Mouse (Mus musculus): Measurements from ENCODE around the gene Pla2g2d.

Pla2g2d gene

DNA sequence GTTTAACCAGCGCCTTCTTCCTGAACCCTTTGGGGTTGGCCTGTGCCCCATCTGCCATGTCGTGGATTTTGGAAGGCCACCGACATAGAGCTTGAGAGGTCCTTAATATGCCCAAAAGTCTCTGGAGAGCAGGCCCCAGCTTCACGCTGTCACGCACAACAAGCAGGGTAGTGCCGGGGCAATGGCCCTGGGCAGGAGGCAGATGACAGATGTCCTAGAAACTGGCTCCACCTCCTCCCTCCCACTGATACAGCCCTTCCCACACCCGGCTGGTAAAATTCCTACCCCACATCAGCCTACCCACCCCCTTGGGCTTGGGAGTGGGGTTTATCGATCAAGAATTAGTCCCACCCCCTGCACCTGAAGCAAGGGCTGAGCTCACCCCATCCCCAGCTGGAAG is 18.1 kb upstream of the Pla2g2d start, which contains the start of gene Pla2g2f:
Gene Pla2g2f (minus strand): TSS at position 211 of the 400 bp plus-strand sequence.
- TF ChIP-seq GATA4 (IDR thresholded peaks at IDR 0.05; ENCODE audit: insufficient replicate concordance, low read length) = no peak

DNA sequence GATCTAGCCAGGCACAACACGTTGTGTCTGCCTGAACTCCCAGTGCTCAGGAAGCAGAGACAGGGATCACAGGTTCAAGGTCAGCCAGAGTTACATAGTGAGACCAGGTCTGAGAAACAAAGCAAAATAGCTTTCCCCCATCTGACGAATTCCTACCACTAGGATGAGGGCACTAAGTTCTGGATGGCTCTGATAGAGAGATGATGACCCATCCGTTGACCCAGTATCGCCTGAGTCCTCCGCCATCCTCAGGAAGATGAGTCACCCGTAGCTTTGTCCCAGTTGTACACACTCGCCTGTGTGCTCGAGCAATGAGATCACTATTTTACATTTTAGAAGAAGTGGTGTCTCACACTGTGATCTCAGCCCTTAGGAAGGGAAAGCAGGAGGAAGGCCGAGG is 13.3 kb upstream of the Pla2g2d start:
- no peak for TF ChIP-seq GATA4 (IDR thresholded peaks at IDR 0.05; ENCODE audit: insufficient replicate concordance, low read length)

DNA sequence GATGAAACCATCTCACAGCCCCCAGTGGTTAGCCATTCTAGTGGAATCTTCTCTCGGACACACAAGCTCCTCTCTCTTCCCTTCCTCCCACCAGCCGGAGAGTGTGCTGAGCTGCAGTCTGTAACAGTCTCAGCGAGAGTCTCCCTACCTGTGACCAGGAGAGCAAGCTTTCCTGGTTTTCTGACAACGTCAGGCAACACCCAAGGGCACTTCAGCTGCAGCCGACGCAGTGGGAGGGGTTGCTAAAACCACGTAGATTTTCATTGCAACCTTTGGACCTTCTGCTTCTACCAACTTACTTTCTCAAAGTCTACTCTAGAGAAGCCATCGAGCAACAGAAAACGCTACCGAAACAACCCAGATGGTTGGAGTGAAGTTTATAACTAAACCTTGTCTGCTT is 3.6 kb upstream of the Pla2g2d start:
- no peak for TF ChIP-seq GATA4 (IDR thresholded peaks at IDR 0.05; ENCODE audit: insufficient replicate concordance, low read length)

DNA sequence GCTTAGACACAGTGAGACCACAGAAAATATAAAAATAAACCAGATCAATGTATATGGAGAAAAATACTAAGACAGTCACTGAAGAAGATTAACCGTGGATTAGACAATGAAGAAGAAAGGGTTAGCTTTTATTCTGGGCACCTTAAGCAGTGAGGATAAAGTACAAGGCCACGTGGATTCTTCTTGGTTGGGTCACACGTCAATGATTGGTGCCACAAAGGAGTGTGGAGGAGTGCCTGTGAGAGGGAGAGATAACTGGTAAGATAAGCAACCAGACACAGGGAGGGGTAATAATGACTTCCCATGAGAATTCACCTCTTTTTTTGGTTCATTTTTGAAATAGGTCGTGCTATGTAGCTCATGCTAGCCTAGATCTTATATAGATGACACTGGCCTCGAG is 3.1 kb upstream of the Pla2g2d start:
- TF ChIP-seq GATA4 (IDR thresholded peaks at IDR 0.05; ENCODE audit: insufficient replicate concordance, low read length) = no peak

DNA sequence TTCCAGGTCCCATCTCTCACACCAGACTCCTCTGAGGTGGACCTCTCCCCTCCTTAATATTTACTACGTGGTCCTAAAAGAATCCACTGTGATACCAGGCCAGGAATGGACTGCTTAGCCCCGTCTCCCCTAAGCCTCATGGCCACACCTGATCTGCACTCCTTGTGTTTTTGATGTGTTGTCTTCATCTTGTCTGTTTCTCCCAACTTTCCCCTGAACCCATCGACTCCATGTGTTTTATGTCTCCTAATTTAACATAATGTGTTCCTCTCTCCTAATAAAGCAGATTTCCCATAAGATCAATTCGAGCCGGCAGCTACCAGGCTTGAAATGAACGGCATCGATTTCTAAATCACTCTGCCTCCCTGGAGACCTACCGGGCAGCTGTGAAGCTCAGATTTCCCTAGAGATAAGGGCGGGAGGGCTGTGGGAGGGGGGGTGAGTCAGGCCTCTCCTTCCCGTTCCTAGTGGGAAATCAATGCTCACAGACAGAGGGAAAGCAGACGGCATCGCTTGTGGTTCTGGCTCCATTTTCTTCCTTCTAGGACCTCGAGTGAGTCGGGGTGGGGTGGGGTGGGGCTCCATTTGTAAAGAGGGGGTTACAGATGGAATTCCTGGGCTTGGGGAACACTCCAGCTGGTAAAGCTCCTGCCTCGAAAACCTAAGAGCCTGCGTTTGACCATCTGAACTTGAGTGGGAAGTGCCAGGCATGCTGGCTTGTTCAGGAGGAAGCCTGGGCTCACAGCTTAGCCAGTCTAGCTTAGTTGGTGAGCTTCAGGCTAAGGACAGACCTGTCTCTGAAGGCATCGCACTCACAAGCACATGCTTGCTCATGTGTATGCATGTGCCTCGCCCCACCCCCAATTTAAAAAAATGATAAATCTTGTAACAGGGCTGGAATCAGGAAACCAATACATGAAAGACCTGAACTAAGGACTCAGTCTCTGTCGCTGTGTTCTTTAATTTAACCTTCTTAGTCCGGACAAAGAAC is 2.2 kb downstream of the Pla2g2d start:
- no peak for TF ChIP-seq GATA4 (IDR thresholded peaks at IDR 0.05; ENCODE audit: insufficient replicate concordance, low read length)

DNA sequence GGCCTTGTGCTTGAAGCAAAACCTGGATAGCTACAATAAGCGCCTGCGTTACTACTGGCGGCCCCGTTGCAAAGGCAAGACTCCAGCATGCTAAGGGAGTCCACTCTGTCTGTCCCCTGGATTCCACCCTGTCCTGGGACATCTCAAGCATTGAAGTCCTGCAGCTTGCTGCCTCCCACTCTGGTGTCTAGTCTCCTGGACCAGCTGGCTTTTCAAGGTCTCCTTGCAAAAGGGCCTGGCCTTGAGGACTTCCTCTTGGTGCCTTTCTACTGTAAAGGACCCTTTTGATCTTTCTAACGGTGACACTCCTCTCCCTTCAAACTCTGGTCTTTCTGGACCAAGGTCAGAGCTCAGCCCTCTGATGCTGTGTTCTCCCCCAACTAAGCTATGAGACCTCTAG is 4.8 kb downstream of the Pla2g2d start:
- no peak for TF ChIP-seq GATA4 (IDR thresholded peaks at IDR 0.05; ENCODE audit: insufficient replicate concordance, low read length)

DNA sequence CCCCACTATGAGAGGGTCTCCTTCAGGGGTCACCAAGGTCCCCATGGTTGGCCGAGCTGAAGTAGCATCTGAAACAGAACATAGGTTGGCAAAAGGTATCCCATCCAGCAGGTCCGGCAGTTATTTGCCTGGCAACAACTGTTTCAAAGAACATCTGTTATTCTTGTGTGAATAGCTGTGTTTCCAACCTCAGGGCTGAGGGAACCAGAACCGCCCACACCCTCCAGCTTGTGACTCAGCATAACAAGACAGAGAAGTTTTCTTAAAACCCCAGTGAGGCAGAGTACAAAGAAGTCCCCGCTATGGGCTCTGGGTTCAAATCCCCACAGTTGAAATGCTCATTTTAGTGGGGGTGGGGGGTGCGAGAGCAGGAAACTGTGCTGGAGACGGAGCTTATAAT is 6.6 kb downstream of the Pla2g2d start:
- TF ChIP-seq GATA4 (IDR thresholded peaks at IDR 0.05; ENCODE audit: insufficient replicate concordance, low read length) = no peak

DNA sequence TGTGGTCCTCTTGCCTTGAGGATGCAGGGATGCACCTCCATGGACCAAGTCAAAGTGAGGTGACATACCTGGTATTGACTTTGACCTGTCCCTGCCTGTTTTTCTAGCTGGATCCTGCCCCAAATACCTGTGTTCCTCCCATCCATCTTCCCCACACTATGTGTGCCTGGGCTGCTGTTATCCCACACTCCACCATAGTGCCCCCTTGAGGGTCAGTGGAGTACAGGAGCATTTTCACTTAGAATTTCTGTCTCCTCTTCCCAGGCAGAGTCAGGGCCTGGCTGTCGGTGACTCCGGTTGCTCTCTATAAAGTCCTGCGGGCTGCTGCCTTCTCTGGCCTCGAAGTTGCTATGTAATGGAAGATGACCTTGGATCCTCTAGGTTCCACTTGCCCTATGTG is 10.2 kb downstream of the Pla2g2d start:
- no peak for TF ChIP-seq GATA4 (IDR thresholded peaks at IDR 0.05; ENCODE audit: insufficient replicate concordance, low read length)

DNA sequence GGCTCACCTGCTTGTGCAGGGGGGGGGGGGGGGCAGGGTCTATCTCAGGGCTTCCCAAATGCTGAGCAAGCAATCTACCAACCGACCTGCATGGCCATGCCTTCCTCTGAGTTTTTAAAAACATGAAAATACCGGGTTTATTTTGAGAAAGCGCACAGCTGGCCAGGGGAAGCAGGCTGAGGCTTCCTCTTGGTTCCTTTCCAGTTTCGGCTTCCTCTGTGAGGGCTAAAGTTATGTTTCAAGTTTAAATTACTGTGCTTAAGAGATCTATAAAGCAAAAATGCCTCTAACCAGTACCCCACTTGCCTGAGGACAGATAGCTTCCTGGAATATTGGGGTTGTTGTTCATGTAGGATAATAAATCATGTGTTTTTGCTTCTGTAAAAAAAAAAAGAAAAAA is 10.6 kb downstream of the Pla2g2d start:
- no peak for TF ChIP-seq GATA4 (IDR thresholded peaks at IDR 0.05; ENCODE audit: insufficient replicate concordance, low read length)

DNA sequence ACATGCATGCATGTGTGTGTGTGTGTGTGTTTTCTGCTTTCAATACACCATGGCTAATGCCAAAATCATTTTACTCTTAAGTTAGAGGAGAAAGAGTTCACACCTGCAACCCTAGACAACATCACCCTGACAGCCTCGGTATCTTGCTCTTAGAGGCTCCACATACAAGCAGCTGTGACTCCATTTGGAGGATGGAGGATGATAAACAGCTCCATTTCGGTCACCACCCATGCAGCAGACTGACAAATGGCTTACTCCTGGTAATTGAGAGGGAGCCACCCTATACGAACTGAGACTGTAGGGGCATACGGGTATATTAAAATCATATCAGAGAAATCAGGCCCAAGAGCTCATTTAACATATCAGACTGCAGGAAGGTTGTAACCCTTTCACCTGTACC is 12.8 kb downstream of the Pla2g2d start:
- TF ChIP-seq GATA4 (IDR thresholded peaks at IDR 0.05; ENCODE audit: insufficient replicate concordance, low read length) = no peak

DNA sequence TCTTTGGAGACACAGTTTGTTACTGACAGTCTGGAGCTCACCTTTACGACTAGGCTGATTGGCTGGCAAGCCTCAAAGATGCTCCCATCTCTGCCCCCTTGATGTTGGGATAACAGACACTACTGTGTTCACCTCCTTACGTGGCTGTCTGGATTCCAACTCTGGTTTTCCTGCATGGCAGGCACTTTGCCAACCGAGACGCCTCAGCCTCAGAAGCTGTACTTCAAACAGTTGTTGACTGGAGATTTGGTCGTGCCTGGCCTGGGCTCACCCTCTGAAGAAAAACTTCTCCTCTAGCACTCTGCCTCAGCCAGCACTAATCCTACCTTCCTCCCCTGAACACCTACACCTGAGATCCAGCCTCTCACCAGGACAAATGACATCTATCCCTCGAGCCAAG is 15.9 kb downstream of the Pla2g2d start:
- TF ChIP-seq GATA4 (IDR thresholded peaks at IDR 0.05; ENCODE audit: insufficient replicate concordance, low read length) = no peak

DNA sequence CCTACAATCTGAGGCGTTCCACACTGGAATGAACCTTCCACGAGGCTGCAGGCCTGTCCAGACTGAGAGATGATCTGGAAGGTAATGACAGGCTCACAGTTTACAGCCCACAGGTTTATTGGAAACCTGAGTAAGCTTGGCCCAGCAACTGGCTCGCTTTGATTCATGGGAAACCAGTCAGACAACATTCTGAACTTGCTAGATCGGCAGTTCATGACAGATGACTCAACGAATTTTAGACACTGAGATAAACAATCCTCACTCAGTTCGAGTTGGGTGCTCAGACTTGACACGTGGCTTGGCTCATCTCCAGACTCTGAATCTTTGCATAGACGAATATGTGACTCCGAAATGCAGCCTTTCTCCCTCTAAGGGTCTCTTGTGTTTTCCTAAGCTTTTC is 17.1 kb downstream of the Pla2g2d start:
- TF ChIP-seq GATA4 (IDR thresholded peaks at IDR 0.05; ENCODE audit: insufficient replicate concordance, low read length) = no peak

DNA sequence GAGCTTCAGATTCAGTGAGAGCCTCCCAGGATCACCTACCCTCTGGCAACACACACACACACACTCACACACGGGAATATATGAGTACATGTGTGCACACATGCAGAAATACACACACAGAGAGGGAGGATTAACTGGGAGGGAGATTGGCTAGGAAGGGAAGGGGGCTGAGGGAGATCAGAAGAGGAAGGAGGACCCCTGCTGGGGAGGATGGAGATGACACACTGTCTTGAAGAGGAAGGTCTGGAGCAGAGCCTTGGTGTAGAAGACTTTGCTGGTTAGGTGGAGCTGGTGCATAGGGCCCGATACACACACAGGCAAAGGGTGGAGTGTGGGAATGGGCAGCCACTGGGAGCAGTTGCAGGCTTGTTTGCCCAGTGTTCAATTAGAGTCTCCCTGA is 17.7 kb downstream of the Pla2g2d start:
- TF ChIP-seq GATA4 (IDR thresholded peaks at IDR 0.05; ENCODE audit: insufficient replicate concordance, low read length) = no peak

DNA sequence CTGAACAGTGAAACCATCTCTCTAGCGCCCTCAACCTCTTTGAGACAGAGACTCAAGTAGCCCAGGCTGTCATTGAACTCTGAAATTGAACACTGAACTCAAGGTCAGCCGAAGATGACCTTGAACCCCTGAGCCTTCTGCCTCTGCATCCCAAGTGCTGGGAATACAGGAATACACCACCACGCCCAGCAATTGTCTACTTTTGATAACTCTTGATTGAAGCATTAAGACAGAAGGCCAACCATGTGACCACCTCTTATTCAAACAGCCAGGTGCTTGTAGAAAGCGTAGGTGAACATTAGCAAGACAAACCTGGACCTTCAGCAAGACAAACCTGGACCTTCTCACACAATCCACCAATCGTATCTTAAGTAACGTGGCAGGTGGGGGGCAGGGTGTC is 18.8 kb downstream of the Pla2g2d start:
- no peak for TF ChIP-seq GATA4 (IDR thresholded peaks at IDR 0.05; ENCODE audit: insufficient replicate concordance, low read length)

DNA sequence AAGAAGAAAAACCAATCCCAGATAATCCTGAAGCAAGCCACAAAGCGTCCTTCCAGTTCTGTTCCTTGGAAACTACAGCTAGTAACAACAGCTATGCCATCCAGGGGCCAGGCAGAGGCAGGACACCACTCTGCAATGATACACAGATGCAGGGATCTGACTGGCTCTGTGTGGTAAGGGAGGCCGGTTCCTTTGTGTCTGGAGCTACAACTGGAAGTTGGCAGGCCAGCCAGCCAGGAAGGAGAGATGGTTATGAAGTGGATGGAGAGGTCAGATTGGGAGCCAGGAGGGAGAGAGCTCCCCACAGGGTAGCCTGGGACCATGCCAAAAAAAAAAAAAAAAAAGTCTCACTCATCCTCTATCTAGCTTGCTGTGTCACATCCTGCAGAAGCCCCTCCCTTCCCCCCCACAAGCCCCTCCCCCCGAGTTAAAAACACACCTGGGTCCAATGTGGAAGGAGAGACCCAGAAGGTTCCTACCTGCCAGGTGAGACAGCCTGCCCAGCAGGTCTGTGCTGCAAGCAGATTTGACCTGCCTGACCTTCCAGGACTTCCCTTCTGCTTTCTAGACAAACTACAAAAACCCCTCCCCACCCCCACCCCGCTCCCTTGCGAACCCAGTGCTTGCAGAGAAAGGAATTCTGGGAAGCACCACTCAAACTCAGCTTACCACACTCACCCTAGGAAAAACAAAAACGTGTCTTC is 21.1 kb downstream of the Pla2g2d start:
- TF ChIP-seq GATA4 (IDR thresholded peaks at IDR 0.05; ENCODE audit: insufficient replicate concordance, low read length) = no peak

DNA sequence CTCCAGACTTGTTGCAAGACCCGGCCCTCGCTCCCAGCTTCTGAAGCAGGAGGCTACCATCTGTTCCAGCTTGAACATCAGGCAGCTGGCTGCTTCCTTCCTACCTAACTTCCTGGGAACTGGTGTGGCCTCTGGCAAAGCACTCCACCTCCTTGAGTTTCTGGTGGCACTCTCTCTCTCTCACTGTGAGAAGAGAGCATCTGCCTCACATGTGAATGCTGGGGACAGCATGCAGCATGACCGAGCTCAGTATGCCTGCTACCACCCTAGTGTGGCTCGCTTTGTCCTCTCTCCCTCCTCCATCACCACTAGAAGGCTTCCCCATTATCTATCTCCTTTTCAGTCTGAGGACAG is 21.7 kb downstream of the Pla2g2d start:
- no peak for TF ChIP-seq GATA4 (IDR thresholded peaks at IDR 0.05; ENCODE audit: insufficient replicate concordance, low read length)
